ENCODE assay signal across 20 mouse cellular contexts in the genomic region with DNA sequence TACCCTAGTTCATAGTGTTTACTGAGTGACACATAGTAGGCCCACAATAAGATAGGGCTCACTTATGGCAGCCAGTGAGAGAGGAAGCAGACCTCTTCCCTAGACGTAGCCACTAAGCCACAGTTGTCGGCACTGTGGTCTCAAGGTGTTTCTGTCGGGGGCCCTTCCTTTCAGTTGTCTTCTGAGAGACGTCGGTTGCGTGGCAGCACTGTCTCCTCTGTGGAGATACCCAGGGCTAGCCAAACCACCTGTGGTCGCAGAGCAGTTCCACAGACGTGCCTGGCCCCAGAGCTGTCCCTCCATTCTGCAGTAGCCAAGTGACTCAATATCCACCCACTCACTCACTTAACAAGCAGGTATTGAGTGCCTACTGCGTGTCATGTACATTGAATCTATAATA.
"Had no signal": no experiment of that assay in that cellular context is flagged by ENCODE, and none has a peak within 500 bp of the region (broad histone marks: within the 10 kb centered on the region; RNA-seq: fewer than 3 reads in every experiment).

No protein-coding gene starts in this region.

- H3K27ac ChIP-seq: left cerebral cortex, adult 2 months; liver, embryonic 13.5 days; midbrain, embryonic 10.5 days; midbrain, embryonic 13.5 days; neural tube, embryonic 13.5 days; stomach, embryonic 15.5 days had no signal

- H3K4me2 ChIP-seq: kidney, embryonic 15.5 days; liver, embryonic 13.5 days; midbrain, embryonic 13.5 days; neural tube, embryonic 13.5 days; stomach, embryonic 15.5 days had no signal

- H3K9me3 ChIP-seq: kidney, embryonic 15.5 days; liver, embryonic 13.5 days; midbrain, embryonic 13.5 days; stomach, embryonic 15.5 days had no signal

- H3K9ac ChIP-seq: kidney, embryonic 15.5 days; liver, embryonic 13.5 days; midbrain, embryonic 13.5 days; neural tube, embryonic 13.5 days; stomach, embryonic 15.5 days had no signal

- H3K4me3 ChIP-seq: kidney, embryonic 15.5 days; left cerebral cortex, adult 2 months; liver, embryonic 13.5 days; midbrain, embryonic 10.5 days; midbrain, embryonic 13.5 days; myocyte; neural tube, embryonic 13.5 days; stomach, embryonic 15.5 days had no signal

- H3K36me3 ChIP-seq: liver, embryonic 13.5 days; midbrain, embryonic 13.5 days; neural tube, embryonic 13.5 days; stomach, embryonic 15.5 days had no signal

- H3K27me3 ChIP-seq: kidney, embryonic 15.5 days; liver, embryonic 13.5 days; midbrain, embryonic 13.5 days; neural tube, embryonic 13.5 days; stomach, embryonic 15.5 days had no signal

- DNase-seq: kidney, adult 8-10 months; kidney, postnatal 10 days; kidney, postnatal 36 days; layer of hippocampus, postnatal 36 days; liver, embryonic 13.5 days; lung, adult 2 months; lung, postnatal 36 days; retina, postnatal 1 day; right cerebral cortex, postnatal 25 days; spleen, adult 18-20 months; thymus, adult 18-20 months; thymus, postnatal 36 days had no signal

- ATAC-seq: midbrain, embryonic 13.5 days; midbrain, embryonic 16.5 days had no signal

- H3K4me1 ChIP-seq: liver, embryonic 13.5 days; midbrain, embryonic 13.5 days; neural tube, embryonic 13.5 days; stomach, embryonic 15.5 days had no signal
